Mouse (Mus musculus) limb, embryonic 13.5 days (tissue): ENCODE results near the gene Otop3. TPM values are rescaled to one million over a fixed set of nuclear protein-coding genes. Genes with fewer than 3 reads are reported as not detected.

ENCODE experiments used
- ATAC-seq: fragments of 200-750 bp; cut with Nextera tagmentation; 2 replicates; pipeline ENCODE4 v1.8.0; 2017; ENCODE audit warnings: low read depth, moderate number of reproducible peaks, moderate TSS enrichment; ENCODE audit not compliant: low FRiP score
- H3K27ac ChIP-seq: fragments of 300-500 bp; sonication (generic); 2 replicates; pipeline ENCODE4 v1.5.1; 2015; ENCODE audit warnings: inconsistent platforms, mild to moderate bottlenecking, moderate library complexity
- H3K27me3 ChIP-seq: fragments of 300-500 bp; sonication (generic); 2 replicates; pipeline ENCODE4 v1.6.1; 2015; ENCODE audit warnings: mild to moderate bottlenecking, inconsistent platforms
- H3K36me3 ChIP-seq: fragments of 300-500 bp; sonication (generic); 2 replicates; pipeline ENCODE4 v1.6.1; 2015; ENCODE audit warnings: inconsistent platforms, mild to moderate bottlenecking, moderate library complexity
- H3K4me1 ChIP-seq: fragments of 300-500 bp; sonication (generic); 2 replicates; pipeline ENCODE4 v1.6.1; 2015; ENCODE audit warnings: inconsistent platforms
- H3K4me2 ChIP-seq: fragments of 300-500 bp; sonication (generic); replicated peaks from 2 replicates; pipeline ENCODE4 v1.6.1; 2015; ENCODE audit warnings: inconsistent platforms, mild to moderate bottlenecking, moderate library complexity
- H3K4me3 ChIP-seq: fragments of 300-500 bp; sonication (generic); 2 replicates; pipeline ENCODE4 v1.5.1; 2015; ENCODE audit warnings: moderate library complexity, mild to moderate bottlenecking, inconsistent platforms
- H3K9ac ChIP-seq: fragments of 300-500 bp; sonication (generic); 2 replicates; pipeline ENCODE4 v1.6.1; 2015; ENCODE audit warnings: mild to moderate bottlenecking, inconsistent platforms
- H3K9me3 ChIP-seq: fragments of 300-500 bp; sonication (generic); 2 replicates; pipeline ENCODE4 v1.6.1; 2016; ENCODE audit warnings: inconsistent platforms
- WGBS: fragments of 180-500 bp; shearing (Covaris S2); methylation state at CpG from one replicate; pipeline ENCODE4 v1.1.7; 2015; 5-methylcytosine and 5-hydroxymethylcytosine counted together
- polyA plus RNA-seq: library from polyadenylated mRNA; unstranded; fragments of >200 nt; fragmentation: Nextera tagmentation; extraction: Ambion mirVana; gene quantifications from 2 replicates; pipeline ENCODE4 v1.2.1, GENCODE M21; 2015

Gene Otop3
- polyA plus RNA-seq, 1 experiment from 2014 or later, result not detected

DNA sequence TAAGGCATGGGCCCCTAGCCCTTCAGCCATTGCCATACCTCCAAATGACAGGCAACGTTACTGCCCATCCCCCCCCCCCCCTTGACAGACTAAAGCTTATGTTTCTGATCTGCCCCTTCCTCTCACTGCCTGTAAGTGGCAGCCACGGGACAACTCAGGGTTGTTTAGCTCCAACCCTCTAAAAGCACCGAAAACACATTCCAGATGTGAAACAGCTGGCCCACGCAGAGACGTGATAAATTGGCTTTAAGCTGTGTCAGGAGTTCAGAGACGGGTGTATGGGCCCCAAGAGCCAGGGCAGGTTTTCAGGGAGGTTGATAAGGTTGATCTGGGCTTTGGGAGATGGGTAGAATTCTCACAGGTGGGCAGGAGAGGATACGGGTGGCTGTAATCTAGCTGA is 11.0 kb downstream of the Otop3 start:
- H3K4me3 ChIP-seq, result no peak overlapping the region
- no peak overlapping the region for H3K4me2 ChIP-seq
- H3K36me3 ChIP-seq, result no peaks in the 10 kb centered on the region
- no peak overlapping the region for H3K9ac ChIP-seq
- 9% methylated on average over 7 of the region's 7 CpGs for WGBS
- ATAC-seq, result peak; percentile 67; the same call in 1 of the 2 replicates
- no peak overlapping the region for H3K27ac ChIP-seq
- peaks cover 40% of the 10 kb centered on the region for H3K27me3 ChIP-seq
- no peaks in the 10 kb centered on the region for H3K9me3 ChIP-seq
- peaks cover 36% of the 10 kb centered on the region for H3K4me1 ChIP-seq

DNA sequence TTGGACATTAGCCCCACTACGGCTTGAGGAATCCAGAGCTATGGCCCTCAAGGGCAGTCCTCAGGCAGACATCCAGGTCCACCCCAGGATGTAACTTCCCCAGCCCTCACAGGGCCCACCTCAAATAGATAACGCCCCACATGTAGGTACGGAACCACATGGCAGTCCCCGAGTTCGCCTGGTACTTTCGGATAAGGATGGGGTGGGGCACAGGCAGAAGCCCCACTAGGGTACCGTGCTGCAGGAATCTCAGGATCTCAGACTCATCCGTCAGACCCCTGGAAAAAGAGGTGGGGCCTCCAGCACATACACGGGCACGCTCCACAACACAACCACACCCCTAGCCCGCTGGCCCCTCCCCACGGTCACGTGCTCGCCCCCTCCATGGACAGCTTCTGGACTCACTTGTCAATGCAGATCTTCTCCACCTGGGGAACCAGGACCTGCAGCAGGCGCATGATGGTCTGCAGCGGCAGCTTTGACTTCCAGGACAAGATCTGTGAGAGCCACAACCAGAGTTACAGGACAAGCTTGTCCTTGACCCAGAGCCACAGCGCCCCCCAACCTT is 14.2 kb downstream of the Otop3 start:
- no peak for ATAC-seq
- WGBS, result 47% methylated on average over 17 of the region's 17 CpGs
- Histone ChIP-seq H3K27me3 (peaks cover 46% of the 10 kb centered on the region), H3K9ac (no peak overlapping the region), H3K9me3 (no peaks in the 10 kb centered on the region), H3K4me1 (peaks cover 36% of the 10 kb centered on the region), H3K4me2 (no peak overlapping the region), H3K36me3 (no peaks in the 10 kb centered on the region), H3K27ac (no peak overlapping the region), H3K4me3 (no peak overlapping the region)

DNA sequence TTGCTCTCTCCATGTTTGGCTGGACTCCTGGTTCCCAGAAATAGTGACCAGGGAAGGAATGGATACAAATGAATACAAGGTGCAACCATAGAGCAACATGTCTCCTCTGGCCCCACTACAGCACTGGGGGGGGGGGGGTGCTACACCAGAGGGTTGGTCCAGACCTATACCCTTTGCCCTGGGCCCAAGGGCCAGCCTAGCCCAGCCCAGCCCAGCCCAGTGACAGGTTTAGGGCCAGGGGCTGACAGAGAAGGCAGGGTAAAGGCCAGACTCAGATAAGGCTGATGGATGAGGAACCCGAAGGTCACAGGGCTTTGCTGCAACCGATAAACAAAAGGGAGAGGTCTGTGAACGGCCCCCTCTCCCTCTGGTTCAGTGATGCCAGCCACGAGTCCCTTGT is 15.4 kb downstream of the Otop3 start:
- 32% methylated on average over 4 of the region's 4 CpGs for WGBS
- no peaks in the 10 kb centered on the region for H3K36me3 ChIP-seq
- no peak overlapping the region for H3K9ac ChIP-seq
- H3K9me3 ChIP-seq, result no peaks in the 10 kb centered on the region
- no peak overlapping the region for H3K4me3 ChIP-seq
- H3K27ac ChIP-seq, result no peak overlapping the region
- no peak for ATAC-seq
- H3K4me2 ChIP-seq, result no peak overlapping the region
- peaks cover 42% of the 10 kb centered on the region for H3K27me3 ChIP-seq
- peaks cover 30% of the 10 kb centered on the region for H3K4me1 ChIP-seq

DNA sequence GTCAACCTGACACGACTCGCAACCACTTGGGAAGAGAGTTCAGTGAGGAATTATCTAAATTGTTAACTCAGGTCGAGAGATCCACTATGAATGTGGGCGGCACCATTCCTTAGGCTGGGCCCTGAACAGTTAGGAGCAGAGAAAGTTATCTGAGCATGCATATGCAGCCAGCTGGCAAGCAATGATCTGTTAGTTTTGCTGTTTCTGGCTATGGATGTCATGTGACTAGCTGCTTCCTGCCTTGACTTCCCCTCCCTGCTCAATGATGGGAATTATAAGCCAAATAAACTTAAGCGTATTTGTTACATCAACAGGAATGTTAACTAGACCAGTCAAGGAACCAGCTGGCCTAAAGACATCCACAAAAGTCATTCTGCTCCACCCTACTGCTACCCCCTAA is 18.8 kb downstream of the Otop3 start:
- H3K4me1 ChIP-seq, result peaks cover 7% of the 10 kb centered on the region; the same call in 1 of the 2 replicates
- H3K4me2 ChIP-seq, result no peak overlapping the region
- H3K36me3 ChIP-seq, result no peaks in the 10 kb centered on the region
- H3K9me3 ChIP-seq, result no peaks in the 10 kb centered on the region
- H3K27ac ChIP-seq, result no peak overlapping the region
- 85% methylated on average over 5 of the region's 5 CpGs for WGBS
- ATAC-seq, result no peak
- peaks cover 52% of the 10 kb centered on the region for H3K27me3 ChIP-seq
- no peak overlapping the region for H3K9ac ChIP-seq
- no peak overlapping the region for H3K4me3 ChIP-seq

DNA sequence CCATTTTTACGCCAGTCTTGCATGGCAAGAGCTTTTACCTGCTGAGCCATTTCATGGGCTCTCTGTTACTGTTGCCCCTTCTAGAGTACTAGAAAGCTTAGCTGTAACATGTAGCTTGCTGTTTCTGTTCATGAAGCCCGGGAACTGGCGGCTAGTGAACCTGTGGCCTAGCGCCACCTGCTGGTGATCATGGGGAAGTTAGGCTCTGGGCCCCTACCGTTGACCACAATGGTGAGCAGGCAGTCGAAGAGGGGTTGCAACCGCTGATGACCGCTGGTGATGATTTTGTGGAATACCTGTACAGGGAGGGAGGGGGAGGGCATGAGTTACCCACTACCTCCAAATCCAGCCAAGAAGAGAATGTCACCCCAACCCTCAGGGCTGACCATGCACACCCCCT is 19.7 kb downstream of the Otop3 start:
- 5% methylated on average over 8 of the region's 8 CpGs for WGBS
- Histone ChIP-seq H3K4me2 (no peak overlapping the region), H3K27me3 (peaks cover 52% of the 10 kb centered on the region), H3K9me3 (no peaks in the 10 kb centered on the region), H3K4me1 (peaks cover 8% of the 10 kb centered on the region), H3K27ac (no peak overlapping the region), H3K36me3 (no peaks in the 10 kb centered on the region), H3K9ac (no peak overlapping the region), H3K4me3 (no peak overlapping the region)
- ATAC-seq, result 0 out of 2 replicates have a peak, but pooled peaks have one; percentile 30

DNA sequence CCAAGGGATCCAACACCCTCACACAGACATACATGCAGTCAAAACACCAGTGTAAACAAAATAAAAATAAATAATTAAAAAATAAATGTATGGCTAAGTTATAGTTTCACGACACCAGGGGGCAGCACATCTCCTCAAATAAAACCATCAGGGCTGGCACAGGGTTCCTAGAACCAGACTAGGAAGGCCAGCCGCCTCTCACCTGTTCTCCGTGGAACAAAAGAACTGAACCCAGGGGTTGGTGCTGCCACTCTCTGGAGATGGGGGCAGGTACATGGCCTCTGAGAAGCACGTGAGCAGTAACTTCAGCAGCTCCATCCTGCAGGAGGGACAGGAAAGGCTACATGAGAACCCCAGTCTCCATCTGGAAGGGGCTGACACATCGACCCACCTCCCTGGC is 23.9 kb downstream of the Otop3 start:
- Histone ChIP-seq H3K9me3 (no peaks in the 10 kb centered on the region), H3K36me3 (no peaks in the 10 kb centered on the region), H3K27me3 (peaks cover 39% of the 10 kb centered on the region), H3K4me3 (no peak overlapping the region), H3K4me2 (no peak overlapping the region), H3K27ac (no peak overlapping the region; the same call in 1 of the 2 replicates), H3K9ac (no peak overlapping the region), H3K4me1 (peaks cover 9% of the 10 kb centered on the region)
- no peak for ATAC-seq
- 17% methylated on average over 5 of the region's 5 CpGs for WGBS

DNA sequence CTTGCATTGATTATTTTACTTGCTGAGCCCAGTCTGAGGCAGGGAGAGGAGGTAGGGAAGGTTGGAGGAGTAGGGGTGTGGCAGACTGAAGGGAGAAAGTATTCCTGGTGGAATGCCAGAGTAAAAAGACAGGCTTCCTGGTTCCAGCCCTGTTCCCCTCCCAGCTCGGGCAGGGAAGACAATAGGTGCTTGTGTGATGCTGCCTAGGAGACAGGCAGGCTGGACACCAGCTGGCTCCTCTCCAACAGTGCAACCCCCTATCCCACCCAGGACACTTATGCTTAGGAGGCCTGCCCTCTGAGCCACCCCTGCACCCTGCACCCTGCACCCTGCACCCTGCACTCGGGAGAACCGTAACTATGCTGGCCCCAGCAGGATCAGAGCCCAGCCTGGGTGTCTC is 24.8 kb downstream of the Otop3 start:
- Histone ChIP-seq H3K9me3 (no peaks in the 10 kb centered on the region), H3K4me2 (no peak overlapping the region), H3K4me3 (no peak overlapping the region), H3K27me3 (peaks cover 46% of the 10 kb centered on the region), H3K4me1 (peaks cover 9% of the 10 kb centered on the region), H3K36me3 (no peaks in the 10 kb centered on the region), H3K27ac (no peak overlapping the region), H3K9ac (no peak overlapping the region)
- 78% methylated on average over 3 of the region's 3 CpGs for WGBS
- ATAC-seq, result no peak

DNA sequence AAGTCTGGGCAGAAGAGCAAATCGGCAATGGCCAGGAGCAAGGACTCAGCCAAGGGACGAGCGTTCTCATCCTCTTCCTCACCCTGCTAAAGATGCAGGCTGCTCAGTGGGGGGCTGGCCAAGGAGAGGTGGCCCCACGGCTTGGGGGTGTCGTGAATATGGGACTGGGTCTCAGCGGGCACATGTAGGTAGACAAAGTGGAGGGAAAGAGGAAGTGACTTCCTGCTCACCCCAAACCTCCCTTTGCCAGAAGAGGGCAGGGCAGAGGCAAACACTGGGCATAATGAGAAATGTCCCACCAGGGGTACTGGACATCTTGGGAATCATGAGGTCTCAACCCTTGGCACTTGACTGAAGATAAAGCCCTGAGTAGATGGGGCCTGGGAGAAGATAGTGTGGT is 25.2 kb downstream of the Otop3 start:
- no peak for ATAC-seq
- no peak overlapping the region for H3K4me2 ChIP-seq
- H3K9me3 ChIP-seq, result no peaks in the 10 kb centered on the region
- H3K9ac ChIP-seq, result no peak overlapping the region
- H3K27me3 ChIP-seq, result peaks cover 46% of the 10 kb centered on the region
- peaks cover 9% of the 10 kb centered on the region for H3K4me1 ChIP-seq
- H3K27ac ChIP-seq, result no peak overlapping the region
- 71% methylated on average over 6 of the region's 6 CpGs for WGBS
- no peak overlapping the region for H3K4me3 ChIP-seq
- no peaks in the 10 kb centered on the region for H3K36me3 ChIP-seq

DNA sequence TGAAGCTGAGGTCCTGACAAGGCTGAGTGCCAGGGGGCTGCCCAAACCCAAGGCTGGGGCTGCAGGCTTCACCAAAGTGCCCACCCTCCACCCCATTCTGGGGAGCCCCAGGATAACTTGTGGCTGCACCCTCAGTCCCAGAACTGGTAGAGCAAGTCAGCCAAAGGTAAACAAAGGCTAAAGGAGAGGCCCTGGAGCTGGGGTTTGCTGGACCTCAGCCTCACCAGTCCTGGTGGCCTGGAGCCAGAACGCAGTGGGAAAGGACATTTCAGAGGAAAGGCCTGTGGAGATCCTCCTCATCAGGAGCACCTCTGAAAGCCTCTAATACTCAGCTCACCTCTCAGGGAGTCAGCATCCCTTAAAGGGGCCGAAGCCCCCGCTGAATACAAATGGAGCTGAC is 29.6 kb downstream of the Otop3 start:
- no peak for ATAC-seq
- Histone ChIP-seq H3K4me2 (no peak overlapping the region), H3K4me3 (no peak overlapping the region), H3K9ac (no peak overlapping the region; the same call in 1 of the 2 replicates), H3K27me3 (peaks cover 58% of the 10 kb centered on the region), H3K9me3 (no peaks in the 10 kb centered on the region), H3K27ac (no peak overlapping the region), H3K36me3 (no peaks in the 10 kb centered on the region), H3K4me1 (peaks cover 14% of the 10 kb centered on the region)
- 80% methylated on average over 3 of the region's 3 CpGs for WGBS

DNA sequence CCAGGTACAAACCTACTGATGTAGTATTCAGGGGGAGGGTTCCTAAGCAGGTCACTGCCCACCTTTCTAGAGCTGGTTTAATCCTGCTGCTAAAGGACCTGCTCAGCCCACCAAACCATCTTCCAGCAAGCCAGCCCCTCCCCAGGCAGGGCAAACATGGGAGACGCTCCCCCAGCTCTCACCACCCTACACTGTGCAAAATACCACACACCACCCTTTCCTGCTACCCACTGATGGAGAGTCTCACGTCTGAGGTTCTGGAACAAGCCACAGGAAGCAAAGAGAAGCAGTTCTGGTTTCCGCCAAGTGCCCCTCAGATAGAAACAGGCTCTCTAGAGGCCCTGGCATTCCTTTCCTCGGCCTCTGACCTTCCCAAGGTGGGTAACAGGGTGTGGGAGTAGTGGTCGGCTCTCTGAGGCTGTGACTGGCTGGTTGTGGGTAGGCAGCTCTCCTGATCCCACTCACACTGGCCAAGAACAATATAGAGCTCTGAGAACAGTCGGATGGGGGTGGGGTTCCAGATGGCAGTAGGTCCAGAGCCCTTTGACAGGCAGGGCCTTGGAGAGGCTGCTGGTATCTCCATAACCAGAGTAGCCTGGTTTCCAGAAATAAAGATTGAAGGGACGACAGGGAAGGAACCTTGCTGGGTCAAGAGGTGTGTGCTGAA is 31.6 kb downstream of the Otop3 start:
- peaks cover 11% of the 10 kb centered on the region for H3K4me1 ChIP-seq
- no peaks in the 10 kb centered on the region for H3K36me3 ChIP-seq
- ATAC-seq, result no peak
- 0 out of 2 replicates have a peak overlapping the region, but pooled peaks have one; percentile 46 for H3K4me3 ChIP-seq
- peaks cover 78% of the 10 kb centered on the region for H3K27me3 ChIP-seq
- no peak overlapping the region for H3K27ac ChIP-seq
- WGBS, result 32% methylated on average over 7 of the region's 7 CpGs
- H3K9ac ChIP-seq, result no peak overlapping the region
- no peaks in the 10 kb centered on the region for H3K9me3 ChIP-seq
- no peak overlapping the region for H3K4me2 ChIP-seq

DNA sequence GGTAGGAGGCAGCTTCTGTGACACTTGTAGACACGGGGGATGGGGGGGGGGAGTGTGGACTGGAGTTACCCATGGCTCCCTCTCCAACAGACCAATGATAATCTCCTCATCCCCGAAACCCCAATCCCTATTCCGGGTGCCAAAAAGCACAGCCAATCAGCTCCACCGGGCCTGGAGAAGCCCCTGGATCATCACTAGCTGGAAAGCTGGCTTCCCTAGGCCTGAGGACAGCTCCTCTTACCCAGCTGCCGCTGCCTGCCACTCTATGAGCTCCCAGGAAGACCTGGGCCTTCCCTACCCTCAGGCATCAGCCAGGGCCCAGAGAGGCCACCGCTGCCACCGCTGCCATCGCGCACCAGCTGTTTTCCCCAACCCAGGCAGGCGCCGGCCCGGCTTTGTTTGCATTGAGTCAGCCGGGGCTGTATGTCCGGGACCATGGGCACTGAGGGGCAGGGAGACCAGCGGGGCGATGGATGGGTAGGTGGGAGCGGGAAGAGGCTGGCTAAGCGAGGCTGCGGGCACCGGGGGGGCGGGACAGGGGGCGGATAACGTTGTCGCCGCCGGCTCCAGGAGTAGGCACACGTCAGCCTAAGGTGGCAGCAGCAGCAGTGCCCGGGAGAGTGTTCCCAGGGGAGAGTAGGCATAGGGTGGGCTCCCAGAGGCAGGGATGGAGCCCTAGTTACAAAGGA is 32.3 kb downstream of the Otop3 start:
- no peaks in the 10 kb centered on the region for H3K9me3 ChIP-seq
- ATAC-seq, result no peak
- no peaks in the 10 kb centered on the region for H3K36me3 ChIP-seq
- H3K9ac ChIP-seq, result peak overlapping the region; percentile 58
- H3K27me3 ChIP-seq, result peaks cover 81% of the 10 kb centered on the region
- H3K4me3 ChIP-seq, result peak overlapping the region; percentile 46
- peaks cover 11% of the 10 kb centered on the region for H3K4me1 ChIP-seq
- no peak overlapping the region for H3K27ac ChIP-seq
- WGBS, result 2% methylated on average over 26 of the region's 28 CpGs
- peak overlapping the region; percentile 80 for H3K4me2 ChIP-seq

DNA sequence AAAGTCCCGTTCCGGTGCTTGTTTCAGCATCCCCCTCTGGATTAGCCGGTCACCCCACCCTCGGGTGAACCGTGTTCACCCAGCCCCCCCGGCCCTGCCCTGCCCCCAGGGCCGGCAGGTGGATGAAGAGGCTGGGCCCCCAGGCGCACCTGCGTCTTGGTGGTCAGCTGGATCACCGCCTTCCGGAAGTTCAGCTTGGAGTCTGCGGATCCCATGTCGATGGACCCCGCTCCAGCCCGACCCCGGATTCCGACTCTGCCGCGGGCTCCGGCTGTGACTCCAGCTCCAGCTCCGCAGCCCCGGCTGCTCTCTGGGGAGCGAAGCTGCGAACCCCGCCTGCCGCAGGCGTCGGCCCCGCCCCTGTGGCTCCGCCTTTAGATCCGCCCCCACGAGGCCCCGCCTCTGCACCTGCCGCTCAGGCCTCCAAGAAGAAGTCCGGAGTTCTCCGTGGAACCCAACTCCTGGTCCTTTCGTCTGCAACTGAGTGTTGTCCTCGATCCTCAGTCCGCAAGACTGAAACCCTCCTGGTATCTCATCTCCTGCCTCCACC is 32.9 kb downstream of the Otop3 start, which contains the start of gene Hid1:
Gene Hid1, minus strand, starts transcription at position 362 of the 550 bp plus-strand sequence.
- no peak within 1 kb of the TSS for H3K27ac ChIP-seq
- no peaks in the 10 kb centered on the region for H3K36me3 ChIP-seq
- peaks cover 87% of the 10 kb centered on the region for H3K27me3 ChIP-seq
- WGBS, result under 1% methylated on average over 38 of the region's 39 CpGs
- peak within 1 kb of the TSS; percentile 58 for H3K9ac ChIP-seq
- H3K4me2 ChIP-seq, result peak within 1 kb of the TSS; percentile 80
- ATAC-seq, result no peak
- H3K9me3 ChIP-seq, result no peaks in the 10 kb centered on the region
- peaks cover 11% of the 10 kb centered on the region for H3K4me1 ChIP-seq
- peak within 1 kb of the TSS; percentile 46 for H3K4me3 ChIP-seq
